In the genomic region with DNA sequence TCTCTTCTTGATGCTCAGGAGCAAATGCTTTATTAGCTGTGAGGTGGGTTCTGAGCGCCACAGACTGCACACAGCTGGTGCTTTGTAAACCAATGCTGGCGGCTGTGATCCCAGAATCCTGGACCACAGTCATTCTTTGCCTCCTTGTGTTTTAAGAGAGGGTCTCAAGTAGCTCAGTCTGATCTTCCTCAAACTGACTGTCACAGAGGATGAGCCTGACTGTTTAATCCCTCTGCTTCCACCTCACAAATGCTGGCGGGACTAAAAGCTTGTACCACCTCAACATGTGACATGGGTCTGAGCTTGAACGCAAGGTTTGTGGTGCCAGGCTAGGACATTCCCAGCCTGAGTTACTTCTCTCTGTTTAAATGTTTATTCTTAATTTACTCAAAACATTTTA, we compare ENCODE assay signal across 23 mouse cellular contexts. TPM values are rescaled to one million over a fixed set of nuclear protein-coding genes. Genes with fewer than 3 reads are reported as not detected.
"Had no signal": no experiment of that assay in that cellular context is flagged by ENCODE, and none has a peak within 500 bp of the region (broad histone marks: within the 10 kb centered on the region; RNA-seq: fewer than 3 reads in every experiment).

No protein-coding gene starts in this region.

- H3K36me3 ChIP-seq: liver, embryonic 15.5 days; lung, embryonic 15.5 days; midbrain, embryonic 12.5 days; midbrain, embryonic 15.5 days; neural tube, embryonic 13.5 days; neural tube, embryonic 15.5 days had no signal

- H3K4me2 ChIP-seq: liver, embryonic 15.5 days; lung, embryonic 15.5 days; midbrain, embryonic 12.5 days; midbrain, embryonic 15.5 days; neural tube, embryonic 13.5 days; neural tube, embryonic 15.5 days had no signal

- H3K4me3 ChIP-seq: liver, embryonic 15.5 days; lung, embryonic 15.5 days; megakaryocyte, embryonic 14.5 days; midbrain, embryonic 12.5 days; midbrain, embryonic 15.5 days; myocyte; neural tube, embryonic 13.5 days; neural tube, embryonic 15.5 days had no signal

- H3K4me1 ChIP-seq: liver, embryonic 15.5 days; lung, embryonic 15.5 days; megakaryocyte, embryonic 14.5 days; midbrain, embryonic 12.5 days; midbrain, embryonic 15.5 days; neural tube, embryonic 13.5 days; neural tube, embryonic 15.5 days had no signal

- H3K27ac ChIP-seq: liver, embryonic 15.5 days; lung, embryonic 15.5 days; macrophage; midbrain, embryonic 12.5 days; midbrain, embryonic 15.5 days; neural tube, embryonic 13.5 days; neural tube, embryonic 15.5 days had no signal

- H3K9ac ChIP-seq: liver, embryonic 15.5 days; liver, postnatal 0 days; lung, embryonic 15.5 days; midbrain, embryonic 12.5 days; midbrain, embryonic 15.5 days; neural tube, embryonic 13.5 days; neural tube, embryonic 15.5 days had no signal

- ATAC-seq: liver, postnatal 0 days; lung, postnatal 0 days; midbrain, embryonic 15.5 days had no signal

- H3K27me3 ChIP-seq: liver, embryonic 15.5 days; lung, embryonic 15.5 days; megakaryocyte, embryonic 14.5 days; midbrain, embryonic 12.5 days; midbrain, embryonic 15.5 days; neural tube, embryonic 13.5 days; neural tube, embryonic 15.5 days had no signal

- DNase-seq: liver, postnatal 0 days; lung, adult 2 months; lung, postnatal 14 days; lung, postnatal 36 days; retina, postnatal 1 day; right cerebral cortex, adult 18-20 months; right cerebral cortex, postnatal 25 days; right cerebral cortex, postnatal 4 days; spleen, adult 18-20 months; thymus, adult 18-20 months; thymus, postnatal 14 days; thymus, postnatal 36 days had no signal

RNA-seq across cellular contexts. Expression of a gene that starts 36.8 kb away (rescaled TPM):
- polyA plus RNA-seq: small intestine, adult 2 months had no signal

RNA-seq across cellular contexts. Expression of a gene that starts 52.4 kb away (rescaled TPM):
- polyA plus RNA-seq: lung, adult 2 months; macrophage; midbrain, embryonic 15.5 days; small intestine, adult 2 months had no signal
